Mouse (Mus musculus): Measurements from ENCODE around the gene Glrp1. TPM values are rescaled to one million over a fixed set of nuclear protein-coding genes. Genes with fewer than 3 reads are reported as not detected.
A peak's percentile ranks its signal among the peaks of the same experiment; 100 is the strongest.

Gene Glrp1
- polyA plus RNA-seq, 1 experiment = 0.04 TPM

DNA sequence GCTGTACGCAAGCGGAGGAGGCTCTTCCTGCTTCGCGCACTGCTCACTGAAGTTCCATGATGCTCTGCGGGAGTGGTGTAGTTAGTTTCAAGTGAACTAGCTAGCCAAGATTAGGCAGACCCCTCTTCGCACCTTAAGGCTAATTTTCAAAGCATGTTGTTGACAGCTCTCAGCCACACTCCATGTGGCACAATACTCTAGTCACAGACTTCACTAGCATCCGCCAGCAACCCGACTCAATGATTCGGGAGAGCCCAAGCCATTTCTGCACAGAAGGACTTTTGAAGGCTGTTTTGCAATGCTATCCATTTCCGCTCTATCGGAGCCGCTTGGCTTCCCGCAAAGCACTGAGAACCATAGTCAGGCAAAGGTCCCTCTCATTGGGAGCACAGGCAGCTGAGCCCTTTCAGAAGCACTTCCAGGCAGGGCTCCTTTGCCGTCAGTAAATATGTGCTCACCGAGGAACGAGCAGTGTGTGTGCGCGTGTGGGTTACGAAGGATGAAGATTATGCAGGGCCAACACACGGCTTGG lies 33.2 kb downstream of the Glrp1 start:
- 96% methylated on average over 20 of the region's 20 CpGs for WGBS
- no peaks in the 10 kb centered on the region for H3K27me3 ChIP-seq (ENCODE audit: control insufficient read depth, insufficient read depth, low read length)
- no peak overlapping the region for H3K4me3 ChIP-seq (ENCODE audit: control insufficient read depth, insufficient read depth, low read length)
- no peaks in the 10 kb centered on the region for H3K36me3 ChIP-seq (ENCODE audit: control insufficient read depth, insufficient read depth, low read length)
- H3K27ac ChIP-seq (ENCODE audit: control insufficient read depth, insufficient read depth, low read length) = no peak overlapping the region
- DNase-seq = no peak
- TF ChIP-seq CTCF (IDR thresholded peaks at IDR 0.05; ENCODE audit: borderline replicate concordance, control insufficient read depth, extremely low read depth, insufficient read depth, low read length, poor library complexity) (no peak), POLR2A (IDR thresholded peaks at IDR 0.05; ENCODE audit: control insufficient read depth, extremely low read depth, insufficient read depth, low read length, poor library complexity) (no peak)
- peaks cover 21% of the 10 kb centered on the region for H3K4me1 ChIP-seq (replicated peaks; ENCODE audit: control insufficient read depth, insufficient read depth, low read length)

DNA sequence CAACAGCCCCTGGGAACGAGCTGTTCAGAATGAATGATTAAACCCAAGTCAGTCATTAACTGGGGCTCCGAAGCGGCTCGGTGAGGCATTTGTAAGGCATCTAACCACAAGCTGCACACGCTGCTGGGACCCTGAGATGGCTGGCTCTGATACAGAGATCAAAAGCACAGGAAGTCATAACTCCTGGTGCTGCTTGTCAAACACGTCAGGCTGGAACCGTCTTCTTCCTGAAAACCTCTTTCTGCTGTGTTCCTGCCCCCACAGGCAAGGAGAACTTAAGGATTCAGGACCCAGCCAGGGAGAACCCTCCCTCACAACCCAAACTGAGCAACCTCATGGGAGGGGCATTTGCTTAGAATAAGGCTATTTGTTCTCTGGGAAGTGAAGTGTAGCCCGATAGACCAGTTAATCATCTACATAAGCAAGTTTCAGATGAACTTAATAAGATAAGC lies 34.3 kb downstream of the Glrp1 start:
- peak; percentile 59 for DNase-seq
- 4% methylated on average over 8 of the region's 8 CpGs for WGBS

DNA sequence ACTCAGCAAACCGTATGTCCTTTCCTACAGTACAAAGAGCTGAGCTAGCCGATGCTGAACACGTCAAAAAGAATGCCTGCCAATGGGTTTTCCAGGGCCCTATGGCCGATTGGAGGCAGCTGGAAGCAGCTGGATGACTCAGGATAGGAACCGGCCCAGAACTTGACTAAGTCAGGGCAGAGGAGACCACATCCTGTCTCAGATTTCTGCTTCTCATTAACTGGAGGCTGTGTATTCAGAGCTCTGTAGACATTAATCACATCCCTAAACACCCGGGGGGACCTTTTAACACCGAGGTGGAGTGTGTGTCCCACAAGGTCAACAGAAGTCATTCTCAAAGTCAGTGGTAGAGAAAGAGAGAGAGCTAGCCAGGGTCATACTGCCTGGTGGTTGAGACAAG lies 35.3 kb downstream of the Glrp1 start:
- no peak for TF ChIP-seq POLR2A (IDR thresholded peaks at IDR 0.05; ENCODE audit: control insufficient read depth, extremely low read depth, insufficient read depth, low read length, poor library complexity)
- TF ChIP-seq CTCF (IDR thresholded peaks at IDR 0.05; ENCODE audit: borderline replicate concordance, control insufficient read depth, extremely low read depth, insufficient read depth, low read length, poor library complexity) = no peak
- no peaks in the 10 kb centered on the region for H3K36me3 ChIP-seq (ENCODE audit: control insufficient read depth, insufficient read depth, low read length)
- peaks cover 21% of the 10 kb centered on the region for H3K4me1 ChIP-seq (replicated peaks; ENCODE audit: control insufficient read depth, insufficient read depth, low read length)
- H3K27me3 ChIP-seq (ENCODE audit: control insufficient read depth, insufficient read depth, low read length) = no peaks in the 10 kb centered on the region
- H3K4me3 ChIP-seq (ENCODE audit: control insufficient read depth, insufficient read depth, low read length) = no peak overlapping the region
- WGBS = 3% methylated on average over 7 of the region's 7 CpGs
- DNase-seq = peak; percentile 18
- no peak overlapping the region for H3K27ac ChIP-seq (ENCODE audit: control insufficient read depth, insufficient read depth, low read length)

More for the DNA sequence above, 34.3 kb downstream of the Glrp1 start:
- Histone ChIP-seq H3K27ac (ENCODE audit: control insufficient read depth, insufficient read depth, low read length) (no peak overlapping the region), H3K27me3 (ENCODE audit: control insufficient read depth, insufficient read depth, low read length) (no peaks in the 10 kb centered on the region), H3K4me3 (ENCODE audit: control insufficient read depth, insufficient read depth, low read length) (no peak overlapping the region), H3K36me3 (ENCODE audit: control insufficient read depth, insufficient read depth, low read length) (no peaks in the 10 kb centered on the region), H3K4me1 (replicated peaks; ENCODE audit: control insufficient read depth, insufficient read depth, low read length) (peaks cover 21% of the 10 kb centered on the region)
- TF ChIP-seq POLR2A (IDR thresholded peaks at IDR 0.05; ENCODE audit: control insufficient read depth, extremely low read depth, insufficient read depth, low read length, poor library complexity) (no peak), CTCF (IDR thresholded peaks at IDR 0.05; ENCODE audit: borderline replicate concordance, control insufficient read depth, extremely low read depth, insufficient read depth, low read length, poor library complexity) (no peak)

DNA sequence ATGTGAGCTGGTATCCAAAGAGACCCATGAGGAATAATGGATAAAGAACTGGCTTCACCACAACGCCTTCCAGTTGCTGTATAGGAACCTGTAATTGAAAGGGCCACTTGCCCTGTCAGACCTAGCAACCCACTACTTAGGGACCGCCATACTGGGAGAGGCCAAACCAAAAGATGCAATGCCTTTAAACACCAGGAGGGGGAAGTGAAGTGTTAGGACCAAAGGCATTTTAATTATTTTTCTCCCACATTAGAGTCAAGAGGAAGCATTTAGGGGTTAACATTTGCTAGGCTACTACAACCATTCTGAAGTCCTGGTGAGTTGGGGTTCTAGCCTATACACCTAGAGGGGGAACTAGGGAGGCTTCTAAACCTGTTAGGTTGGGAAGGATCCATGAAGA lies 36.0 kb downstream of the Glrp1 start:
- H3K27me3 ChIP-seq (ENCODE audit: control insufficient read depth, insufficient read depth, low read length) = no peaks in the 10 kb centered on the region
- H3K4me3 ChIP-seq (ENCODE audit: control insufficient read depth, insufficient read depth, low read length) = no peak overlapping the region
- no peak for DNase-seq
- whole genome bisulfite sequencing = 93% methylated on average over 2 of the region's 2 CpGs
- no peak overlapping the region for H3K27ac ChIP-seq (ENCODE audit: control insufficient read depth, insufficient read depth, low read length)
- TF ChIP-seq POLR2A (IDR thresholded peaks at IDR 0.05; ENCODE audit: control insufficient read depth, extremely low read depth, insufficient read depth, low read length, poor library complexity) (no peak), CTCF (IDR thresholded peaks at IDR 0.05; ENCODE audit: borderline replicate concordance, control insufficient read depth, extremely low read depth, insufficient read depth, low read length, poor library complexity) (no peak)
- H3K4me1 ChIP-seq (replicated peaks; ENCODE audit: control insufficient read depth, insufficient read depth, low read length) = peaks cover 24% of the 10 kb centered on the region
- no peaks in the 10 kb centered on the region for H3K36me3 ChIP-seq (ENCODE audit: control insufficient read depth, insufficient read depth, low read length)

DNA sequence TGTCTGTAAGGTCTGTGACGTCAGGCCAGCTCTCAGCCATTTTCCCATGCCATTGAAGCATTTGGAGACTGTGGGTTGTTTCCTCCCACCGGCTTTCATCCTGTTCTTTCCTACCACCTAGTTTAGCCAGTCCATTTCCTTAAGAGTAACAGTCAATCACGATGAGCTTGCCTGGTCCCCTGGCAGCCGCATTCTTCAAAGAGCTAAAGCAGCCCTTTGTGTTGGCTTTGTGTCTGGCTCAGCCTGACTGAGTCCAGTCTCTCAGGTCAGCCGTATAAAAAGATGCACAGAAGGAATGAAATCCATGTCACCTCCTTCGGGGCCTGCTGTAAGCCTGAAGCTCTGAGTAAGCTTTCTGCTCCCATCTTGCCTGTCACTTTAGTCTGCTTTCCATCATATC lies 37.6 kb downstream of the Glrp1 start:
- DNase-seq = no peak
- WGBS = 86% methylated on average over 6 of the region's 6 CpGs

DNA sequence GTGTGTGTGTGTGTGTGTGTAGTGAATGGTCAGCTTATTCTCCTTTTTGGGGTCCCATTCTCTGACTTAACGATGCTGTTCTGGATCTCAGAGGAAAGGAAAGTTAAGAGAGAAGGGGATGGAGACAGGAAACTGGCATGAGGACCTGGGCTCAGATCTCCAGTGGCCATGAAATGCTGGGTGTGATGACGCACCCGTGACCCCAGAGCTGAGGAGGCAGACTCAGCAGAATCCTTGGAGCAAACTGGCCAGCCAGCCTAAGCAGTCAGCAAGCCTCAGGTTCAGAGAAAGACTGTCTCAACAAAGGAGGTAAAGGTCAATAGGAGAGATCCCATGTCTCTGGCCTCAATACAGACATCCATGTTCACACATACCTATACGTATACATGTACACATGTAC lies 40.1 kb downstream of the Glrp1 start:
- Histone ChIP-seq H3K27me3 (ENCODE audit: control insufficient read depth, insufficient read depth, low read length) (no peaks in the 10 kb centered on the region), H3K4me1 (replicated peaks; ENCODE audit: control insufficient read depth, insufficient read depth, low read length) (peaks cover 10% of the 10 kb centered on the region), H3K27ac (ENCODE audit: control insufficient read depth, insufficient read depth, low read length) (no peak overlapping the region), H3K4me3 (ENCODE audit: control insufficient read depth, insufficient read depth, low read length) (no peak overlapping the region), H3K36me3 (ENCODE audit: control insufficient read depth, insufficient read depth, low read length) (no peaks in the 10 kb centered on the region)
- WGBS = 97% methylated on average over 4 of the region's 4 CpGs
- DNase-seq = no peak
- TF ChIP-seq CTCF (IDR thresholded peaks at IDR 0.05; ENCODE audit: borderline replicate concordance, control insufficient read depth, extremely low read depth, insufficient read depth, low read length, poor library complexity) (no peak), POLR2A (IDR thresholded peaks at IDR 0.05; ENCODE audit: control insufficient read depth, extremely low read depth, insufficient read depth, low read length, poor library complexity) (no peak)

More for the DNA sequence above, 37.6 kb downstream of the Glrp1 start:
- Histone ChIP-seq H3K27me3 (ENCODE audit: control insufficient read depth, insufficient read depth, low read length) (no peaks in the 10 kb centered on the region), H3K36me3 (ENCODE audit: control insufficient read depth, insufficient read depth, low read length) (no peaks in the 10 kb centered on the region), H3K4me3 (ENCODE audit: control insufficient read depth, insufficient read depth, low read length) (no peak overlapping the region), H3K27ac (ENCODE audit: control insufficient read depth, insufficient read depth, low read length) (no peak overlapping the region), H3K4me1 (replicated peaks; ENCODE audit: control insufficient read depth, insufficient read depth, low read length) (peaks cover 25% of the 10 kb centered on the region)
- TF ChIP-seq CTCF (IDR thresholded peaks at IDR 0.05; ENCODE audit: borderline replicate concordance, control insufficient read depth, extremely low read depth, insufficient read depth, low read length, poor library complexity) (no peak), POLR2A (IDR thresholded peaks at IDR 0.05; ENCODE audit: control insufficient read depth, extremely low read depth, insufficient read depth, low read length, poor library complexity) (no peak)

DNA sequence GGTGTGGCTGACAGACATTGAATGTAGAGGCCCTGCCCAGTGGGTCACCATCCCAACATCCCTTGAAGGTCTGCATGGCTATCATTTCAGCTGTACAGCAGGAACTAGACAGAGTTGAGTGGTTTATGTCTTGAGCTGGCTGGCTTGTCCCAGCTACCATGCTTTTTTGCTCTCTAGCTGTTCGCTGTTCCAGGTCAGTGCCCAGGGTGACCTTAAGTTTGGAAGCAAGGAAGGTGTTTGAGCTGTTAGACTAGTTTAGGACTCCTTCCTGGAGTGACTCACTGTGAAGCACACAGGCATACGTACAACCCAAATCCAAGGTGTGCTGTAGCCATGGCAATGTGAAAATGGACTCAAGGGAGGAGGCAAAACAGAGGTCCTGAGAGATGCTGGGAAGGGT lies 41.5 kb downstream of the Glrp1 start:
- WGBS = 98% methylated on average over 2 of the region's 2 CpGs
- no peak for DNase-seq

More for the DNA sequence above, 41.5 kb downstream of the Glrp1 start:
- H3K4me1 ChIP-seq (replicated peaks; ENCODE audit: control insufficient read depth, insufficient read depth, low read length) = 0 out of 2 replicates have a peak, but pooled peaks cover 4% of the 10 kb centered on the region
- no peak overlapping the region for H3K27ac ChIP-seq (ENCODE audit: control insufficient read depth, insufficient read depth, low read length)
- H3K4me3 ChIP-seq (ENCODE audit: control insufficient read depth, insufficient read depth, low read length) = no peak overlapping the region
- TF ChIP-seq POLR2A (IDR thresholded peaks at IDR 0.05; ENCODE audit: control insufficient read depth, extremely low read depth, insufficient read depth, low read length, poor library complexity) = no peak
- TF ChIP-seq CTCF (IDR thresholded peaks at IDR 0.05; ENCODE audit: borderline replicate concordance, control insufficient read depth, extremely low read depth, insufficient read depth, low read length, poor library complexity) = no peak
- H3K36me3 ChIP-seq (ENCODE audit: control insufficient read depth, insufficient read depth, low read length) = no peaks in the 10 kb centered on the region
- H3K27me3 ChIP-seq (ENCODE audit: control insufficient read depth, insufficient read depth, low read length) = no peaks in the 10 kb centered on the region
